Mouse (Mus musculus): ENCODE results near the gene Pde4d. TPM values are rescaled to one million over a fixed set of nuclear protein-coding genes. Genes with fewer than 3 reads are reported as not detected.

Pde4d gene
- polyA plus RNA-seq, 1 experiment from 2014 or later = 16.7 TPM

DNA sequence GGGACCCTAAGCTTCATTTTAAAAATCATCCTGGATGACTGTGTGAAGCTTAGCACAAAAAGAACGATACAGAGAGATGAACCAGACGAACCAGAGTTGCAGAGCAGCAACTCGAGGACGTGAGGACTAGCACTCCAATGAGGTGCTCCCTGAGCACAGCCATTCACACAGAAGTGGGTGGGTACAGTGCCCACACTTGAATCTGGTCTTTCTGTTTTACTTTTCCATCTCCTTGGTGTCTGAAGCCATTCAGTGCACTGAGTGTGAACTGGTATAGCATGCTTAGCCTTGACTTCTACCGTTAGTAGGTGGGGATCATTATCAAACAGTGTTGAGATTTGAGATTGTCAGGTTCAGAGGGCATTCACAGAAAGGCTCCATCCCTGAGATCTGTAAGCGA is 87.2 kb downstream of the Pde4d start:
- H3K4me2 ChIP-seq = no peak overlapping the region
- H3K27ac ChIP-seq = no peak overlapping the region
- no peak overlapping the region for H3K9ac ChIP-seq
- H3K4me1 ChIP-seq = no peaks in the 10 kb centered on the region
- ATAC-seq (replicated peaks; ENCODE audit: low FRiP score) = no peak
- no peak overlapping the region for H3K4me3 ChIP-seq (replicated peaks)
- no peaks in the 10 kb centered on the region for H3K27me3 ChIP-seq
- no peaks in the 10 kb centered on the region for H3K36me3 ChIP-seq
- WGBS = 74% methylated on average over 6 of the region's 6 CpGs
- H3K9me3 ChIP-seq (replicated peaks) = no peaks in the 10 kb centered on the region

- no peak overlapping the region for H3K9ac ChIP-seq
- peak; percentile 52; the same call in 1 of the 2 replicates for ATAC-seq (replicated peaks; ENCODE audit: low FRiP score)
- 42% methylated on average over 1 of the region's 1 CpGs for WGBS
Observed at GRCm38 (mm10) chr13:108538760-108539369, 89.1 kb downstream of the Pde4d start.

GRCm38 (mm10) chr13:108541488-108541887 is 91.7 kb downstream of the Pde4d start:
- WGBS = 92% methylated on average over 3 of the region's 3 CpGs
- Histone ChIP-seq H3K4me3 (replicated peaks) (no peak overlapping the region), H3K36me3 (no peaks in the 10 kb centered on the region), H3K4me1 (no peaks in the 10 kb centered on the region), H3K4me2 (no peak overlapping the region), H3K9me3 (replicated peaks) (no peaks in the 10 kb centered on the region), H3K27ac (no peak overlapping the region), H3K27me3 (no peaks in the 10 kb centered on the region), H3K9ac (no peak overlapping the region)
- no peak for ATAC-seq (replicated peaks; ENCODE audit: low FRiP score)

More at GRCm38 (mm10) chr13:108538760-108539369, 89.1 kb downstream of the Pde4d start:
- no peak overlapping the region for H3K4me3 ChIP-seq (replicated peaks)
- no peak overlapping the region for H3K4me2 ChIP-seq
- H3K9me3 ChIP-seq (replicated peaks) = no peaks in the 10 kb centered on the region
- no peaks in the 10 kb centered on the region for H3K36me3 ChIP-seq
- no peaks in the 10 kb centered on the region for H3K4me1 ChIP-seq
- no peaks in the 10 kb centered on the region for H3K27me3 ChIP-seq
- H3K27ac ChIP-seq = no peak overlapping the region

- Histone ChIP-seq H3K36me3 (no peaks in the 10 kb centered on the region), H3K27ac (no peak overlapping the region), H3K4me3 (replicated peaks) (no peak overlapping the region), H3K4me2 (no peak overlapping the region), H3K4me1 (no peaks in the 10 kb centered on the region), H3K27me3 (no peaks in the 10 kb centered on the region), H3K9ac (no peak overlapping the region), H3K9me3 (replicated peaks) (no peaks in the 10 kb centered on the region)
- no peak for ATAC-seq (replicated peaks; ENCODE audit: low FRiP score)
- 59% methylated on average over 5 of the region's 5 CpGs for WGBS
Observed at GRCm38 (mm10) chr13:108542342-108542761, 92.6 kb downstream of the Pde4d start.

GRCm38 (mm10) chr13:108552288-108552687 is 102.5 kb downstream of the Pde4d start:
- H3K36me3 ChIP-seq = no peaks in the 10 kb centered on the region
- no peaks in the 10 kb centered on the region for H3K9me3 ChIP-seq (replicated peaks)
- H3K4me3 ChIP-seq (replicated peaks) = no peak overlapping the region
- no peak overlapping the region for H3K9ac ChIP-seq
- ATAC-seq (replicated peaks; ENCODE audit: low FRiP score) = no peak
- H3K27me3 ChIP-seq = no peaks in the 10 kb centered on the region
- H3K4me2 ChIP-seq = no peak overlapping the region
- H3K27ac ChIP-seq = no peak overlapping the region
- 39% methylated on average over 5 of the region's 5 CpGs for WGBS
- no peaks in the 10 kb centered on the region for H3K4me1 ChIP-seq

- Histone ChIP-seq H3K9ac (no peak overlapping the region), H3K27me3 (no peaks in the 10 kb centered on the region), H3K36me3 (no peaks in the 10 kb centered on the region), H3K4me2 (no peak overlapping the region), H3K9me3 (replicated peaks) (no peaks in the 10 kb centered on the region), H3K27ac (no peak overlapping the region), H3K4me3 (replicated peaks) (no peak overlapping the region), H3K4me1 (no peaks in the 10 kb centered on the region)
- ATAC-seq (replicated peaks; ENCODE audit: low FRiP score) = no peak
- 45% methylated on average over 5 of the region's 5 CpGs for WGBS
Observed at GRCm38 (mm10) chr13:108552995-108553394, 103.2 kb downstream of the Pde4d start.

DNA sequence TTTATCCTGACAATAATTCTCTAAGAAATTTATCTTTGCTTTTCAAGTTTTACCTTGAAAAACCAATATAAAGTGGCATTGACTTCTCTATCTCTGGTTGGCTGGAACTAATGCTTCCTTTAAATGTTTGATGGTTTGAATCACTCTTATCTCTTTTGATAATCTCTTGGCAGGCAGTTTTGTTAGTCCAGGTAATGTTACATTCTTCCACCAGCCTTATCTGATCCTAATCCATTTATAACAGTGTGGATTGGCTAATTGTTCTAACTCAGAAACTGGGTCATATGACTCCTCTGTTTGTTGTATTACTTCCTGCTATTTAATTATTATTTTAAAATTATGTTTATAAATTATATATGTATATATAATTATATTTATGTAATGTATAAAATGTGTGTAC is 105.2 kb downstream of the Pde4d start:
- Histone ChIP-seq H3K36me3 (no peaks in the 10 kb centered on the region), H3K9ac (no peak overlapping the region), H3K27me3 (no peaks in the 10 kb centered on the region), H3K4me1 (no peaks in the 10 kb centered on the region), H3K9me3 (replicated peaks) (no peaks in the 10 kb centered on the region), H3K27ac (no peak overlapping the region), H3K4me3 (replicated peaks) (no peak overlapping the region), H3K4me2 (no peak overlapping the region)
- ATAC-seq (replicated peaks; ENCODE audit: low FRiP score) = no peak

- no peaks in the 10 kb centered on the region for H3K4me1 ChIP-seq
- no peaks in the 10 kb centered on the region for H3K9me3 ChIP-seq (replicated peaks)
- WGBS = 73% methylated on average over 3 of the region's 3 CpGs
- no peak for ATAC-seq (replicated peaks; ENCODE audit: low FRiP score)
- no peak overlapping the region for H3K27ac ChIP-seq
- H3K27me3 ChIP-seq = no peaks in the 10 kb centered on the region
- H3K4me2 ChIP-seq = no peak overlapping the region
- no peaks in the 10 kb centered on the region for H3K36me3 ChIP-seq
- H3K9ac ChIP-seq = no peak overlapping the region
- no peak overlapping the region for H3K4me3 ChIP-seq (replicated peaks)
Observed at GRCm38 (mm10) chr13:108596938-108597337, 147.2 kb downstream of the Pde4d start.

DNA sequence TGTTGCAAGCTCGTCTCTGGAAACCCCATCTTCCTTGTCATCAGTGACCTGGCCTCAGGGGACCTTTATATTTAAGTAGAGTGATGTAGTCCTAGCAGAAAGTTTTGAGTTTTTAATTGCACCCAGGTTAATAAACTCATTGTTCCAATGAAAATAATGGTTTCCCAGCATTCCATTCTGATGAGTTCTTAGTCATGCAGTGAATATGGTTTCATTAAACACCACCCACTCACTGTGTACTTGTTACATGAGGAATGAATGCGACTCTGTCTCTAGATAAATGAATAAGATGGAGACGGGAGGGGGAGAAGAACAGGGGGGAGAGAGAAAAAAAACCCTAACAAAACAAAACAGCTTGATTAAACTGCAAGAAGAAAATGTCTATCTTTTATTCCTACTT is 148.9 kb downstream of the Pde4d start:
- no peak for ATAC-seq (replicated peaks; ENCODE audit: low FRiP score)
- H3K4me1 ChIP-seq = no peaks in the 10 kb centered on the region
- 56% methylated on average over 3 of the region's 3 CpGs for WGBS

DNA sequence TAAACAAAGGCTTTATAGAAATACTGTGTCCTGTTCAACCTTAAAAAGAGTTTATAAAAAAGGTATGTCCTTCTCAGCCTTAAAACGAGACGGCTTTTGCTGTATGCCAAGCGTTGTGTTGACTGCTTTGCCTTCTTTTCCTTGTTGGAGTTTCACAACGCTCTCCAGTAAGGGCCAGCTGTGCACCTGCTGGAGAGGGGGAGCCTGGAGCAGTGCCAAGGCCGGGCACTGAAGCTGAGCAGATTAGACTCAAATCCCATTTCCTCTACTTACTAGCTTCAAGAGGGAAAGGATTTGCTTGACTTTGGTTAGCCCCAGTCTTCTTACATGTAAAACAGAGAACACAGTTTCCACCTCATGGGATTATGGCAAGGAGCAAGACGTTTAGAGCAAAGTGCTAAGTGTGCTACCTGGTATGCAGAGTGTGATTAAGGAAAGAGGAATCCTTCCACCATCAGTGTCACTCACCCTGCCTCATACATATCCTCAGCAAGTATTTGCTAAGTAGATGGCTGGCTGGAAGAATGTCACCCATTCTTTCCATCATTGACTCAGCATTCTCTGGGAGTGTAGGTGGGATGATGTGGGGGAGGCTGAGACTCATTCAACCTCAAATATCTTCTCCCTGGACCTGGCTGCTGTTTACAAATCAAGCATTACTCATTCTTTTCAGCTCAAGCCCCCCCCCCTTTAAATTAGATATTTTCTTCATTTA is 149.6 kb downstream of the Pde4d start:
- Histone ChIP-seq H3K36me3 (no peaks in the 10 kb centered on the region), H3K27ac (no peak overlapping the region), H3K27me3 (no peaks in the 10 kb centered on the region), H3K4me2 (no peak overlapping the region), H3K4me3 (replicated peaks) (no peak overlapping the region), H3K9ac (no peak overlapping the region), H3K9me3 (replicated peaks) (no peaks in the 10 kb centered on the region), H3K4me1 (no peaks in the 10 kb centered on the region)
- 66% methylated on average over 6 of the region's 6 CpGs for WGBS
- ATAC-seq (replicated peaks; ENCODE audit: low FRiP score) = peak; percentile 62; the same call in 1 of the 2 replicates

More for the DNA sequence above, 148.9 kb downstream of the Pde4d start:
- no peaks in the 10 kb centered on the region for H3K36me3 ChIP-seq
- no peak overlapping the region for H3K4me3 ChIP-seq (replicated peaks)
- no peak overlapping the region for H3K4me2 ChIP-seq
- no peaks in the 10 kb centered on the region for H3K27me3 ChIP-seq
- H3K9ac ChIP-seq = no peak overlapping the region
- H3K9me3 ChIP-seq (replicated peaks) = no peaks in the 10 kb centered on the region
- no peak overlapping the region for H3K27ac ChIP-seq

DNA sequence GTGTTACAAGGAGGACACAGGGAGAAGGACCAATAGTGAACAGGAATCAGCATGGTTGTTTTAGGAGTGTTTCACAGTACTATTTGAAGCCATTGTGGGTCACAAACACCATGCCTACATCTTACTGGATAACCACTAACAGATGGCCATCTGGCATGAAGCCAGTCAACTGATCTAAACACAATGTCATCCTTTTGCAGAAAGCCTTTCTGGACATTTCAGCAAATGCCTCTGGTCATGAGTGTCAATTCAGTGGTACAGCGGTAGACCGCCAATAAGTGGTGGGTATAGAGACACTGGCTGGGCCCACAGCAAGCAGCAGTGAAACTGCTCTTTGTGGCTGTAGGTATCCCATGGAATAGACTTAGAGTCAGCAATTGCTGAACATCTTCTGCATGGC is 151.3 kb downstream of the Pde4d start:
- WGBS = 90% methylated on average over 2 of the region's 2 CpGs
- H3K4me2 ChIP-seq = no peak overlapping the region
- ATAC-seq (replicated peaks; ENCODE audit: low FRiP score) = no peak
- no peaks in the 10 kb centered on the region for H3K9me3 ChIP-seq (replicated peaks)
- H3K36me3 ChIP-seq = no peaks in the 10 kb centered on the region
- H3K4me3 ChIP-seq (replicated peaks) = no peak overlapping the region
- no peak overlapping the region for H3K9ac ChIP-seq
- no peaks in the 10 kb centered on the region for H3K27me3 ChIP-seq
- H3K4me1 ChIP-seq = no peaks in the 10 kb centered on the region
- no peak overlapping the region for H3K27ac ChIP-seq

- H3K36me3 ChIP-seq = no peaks in the 10 kb centered on the region
- 63% methylated on average over 1 of the region's 1 CpGs for WGBS
- no peak overlapping the region for H3K4me3 ChIP-seq (replicated peaks)
- H3K27ac ChIP-seq = 0 out of 2 replicates have a peak overlapping the region, but pooled peaks have one; percentile 37
- H3K4me2 ChIP-seq = no peak overlapping the region
- H3K4me1 ChIP-seq = no peaks in the 10 kb centered on the region
- no peak for ATAC-seq (replicated peaks; ENCODE audit: low FRiP score)
- H3K27me3 ChIP-seq = no peaks in the 10 kb centered on the region
- no peaks in the 10 kb centered on the region for H3K9me3 ChIP-seq (replicated peaks)
- H3K9ac ChIP-seq = no peak overlapping the region
Observed at GRCm38 (mm10) chr13:108603502-108603901, 153.8 kb downstream of the Pde4d start.
